Mouse (Mus musculus) lung, adult 2 months (tissue): ENCODE data around the gene Cntfr. TPM values are rescaled to one million over a fixed set of nuclear protein-coding genes. Genes with fewer than 3 reads are reported as not detected.

Source experiments
- DNase-seq: peaks from one replicate; pipeline ENCODE4 v3.0.0; 2022
- H3K4me1 ChIP-seq: fragments of 200-500 bp; 2 replicates; pipeline ENCODE4 v1.6.1; 2011; ENCODE audit warnings: low read length; ENCODE audit not compliant: control insufficient read depth, insufficient read depth
- H3K4me3 ChIP-seq: fragments of 200-500 bp; replicated peaks from 2 replicates; pipeline ENCODE3; 2011; ENCODE audit warnings: low read depth, mild to moderate bottlenecking, control low read depth, low read length; ENCODE audit errors: extremely low read depth
- CTCF ChIP-seq: fragments of 200-500 bp; IDR thresholded peaks from 2 replicates; pipeline ENCODE4 v1.5.1; 2011; ENCODE audit warnings: mild to moderate bottlenecking, low read length, control low read depth; ENCODE audit not compliant: insufficient read depth
- POLR2A ChIP-seq: fragments of 200-500 bp; IDR thresholded peaks from 2 replicates; pipeline ENCODE4 v1.6.1; 2011; ENCODE audit warnings: low read depth, mild to moderate bottlenecking, control low read depth, low read length, borderline replicate concordance; ENCODE audit errors: extremely low read depth
- whole genome bisulfite sequencing: fragments of 180-500 bp; shearing (Covaris S2); methylation state at CpG from one replicate; pipeline ENCODE4 v1.1.7; 2018; 5-methylcytosine and 5-hydroxymethylcytosine counted together
- polyA plus RNA-seq: library from polyadenylated mRNA; depleted of rRNA; stranded (reverse); fragments of >200 nt; gene quantifications from 2 replicates; pipeline ENCODE4 v1.2.3, GENCODE M21; 2012

The Cntfr gene
- polyA plus RNA-seq, 1 experiment, result 10.5 TPM

GRCm38 (mm10) chr4:41677006-41677629 is 19.8 kb downstream of the Cntfr start:
- no peaks in the 10 kb centered on the region for H3K4me1 ChIP-seq
- no peak overlapping the region for H3K4me3 ChIP-seq
- no peak for TF ChIP-seq CTCF
- no peak for TF ChIP-seq POLR2A
- DNase-seq, result no peak
- WGBS, result 54% methylated on average over 13 of the region's 13 CpGs

DNA sequence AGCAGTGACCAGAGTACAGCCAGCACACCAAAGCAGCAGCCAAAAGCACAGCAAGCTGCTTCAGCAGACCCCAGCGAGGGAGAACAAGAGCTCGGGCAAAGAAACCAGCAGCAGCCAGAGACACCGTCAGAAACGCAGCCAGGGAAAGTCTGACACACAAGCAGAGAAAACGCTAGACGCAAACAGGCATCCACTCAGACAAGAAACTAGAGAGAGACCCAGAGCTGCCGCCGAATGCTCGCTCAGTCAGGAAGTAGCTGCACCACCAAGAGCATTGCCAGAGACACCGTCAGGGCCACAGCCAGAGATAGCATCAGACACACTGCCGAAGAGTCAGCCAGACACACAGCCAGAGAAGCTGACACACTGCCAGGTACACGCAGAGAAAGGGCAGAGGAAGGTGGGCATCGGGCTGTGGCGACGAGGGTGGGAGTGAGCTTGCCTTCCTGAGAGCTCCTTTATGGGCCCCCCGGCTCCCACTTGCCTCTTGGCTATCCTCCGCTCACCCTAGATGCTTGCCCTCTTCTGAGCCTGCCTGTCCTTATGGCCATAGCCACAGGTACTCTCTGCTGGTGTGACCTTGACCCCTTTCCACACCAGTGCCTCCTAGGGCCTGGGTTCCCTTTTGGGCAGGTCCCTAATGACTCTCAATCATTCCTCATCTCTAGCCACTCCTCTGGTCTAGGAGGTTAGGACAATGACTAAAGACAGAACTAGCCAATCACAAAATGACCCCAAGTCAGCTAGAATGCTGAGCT is 20.5 kb downstream of the Cntfr start:
- Histone ChIP-seq H3K4me3 (no peak overlapping the region), H3K4me1 (no peaks in the 10 kb centered on the region)
- no peak for DNase-seq
- TF ChIP-seq POLR2A, result no peak
- no peak for TF ChIP-seq CTCF
- WGBS, result 55% methylated on average over 17 of the region's 17 CpGs

- H3K4me1 ChIP-seq, result no peaks in the 10 kb centered on the region
- DNase-seq, result no peak
- H3K4me3 ChIP-seq, result no peak overlapping the region
- TF ChIP-seq CTCF (no peak), POLR2A (no peak)
- WGBS, result 77% methylated on average over 19 of the region's 19 CpGs
These were observed 23.7 kb downstream of the Cntfr start for GRCm38 (mm10) chr4:41673186-41673585.

- no peak for DNase-seq
- WGBS, result 45% methylated on average over 8 of the region's 8 CpGs
- TF ChIP-seq CTCF (no peak), POLR2A (no peak)
- no peak overlapping the region for H3K4me3 ChIP-seq
- no peaks in the 10 kb centered on the region for H3K4me1 ChIP-seq
These were observed 24.3 kb downstream of the Cntfr start for GRCm38 (mm10) chr4:41672522-41672963.

DNA sequence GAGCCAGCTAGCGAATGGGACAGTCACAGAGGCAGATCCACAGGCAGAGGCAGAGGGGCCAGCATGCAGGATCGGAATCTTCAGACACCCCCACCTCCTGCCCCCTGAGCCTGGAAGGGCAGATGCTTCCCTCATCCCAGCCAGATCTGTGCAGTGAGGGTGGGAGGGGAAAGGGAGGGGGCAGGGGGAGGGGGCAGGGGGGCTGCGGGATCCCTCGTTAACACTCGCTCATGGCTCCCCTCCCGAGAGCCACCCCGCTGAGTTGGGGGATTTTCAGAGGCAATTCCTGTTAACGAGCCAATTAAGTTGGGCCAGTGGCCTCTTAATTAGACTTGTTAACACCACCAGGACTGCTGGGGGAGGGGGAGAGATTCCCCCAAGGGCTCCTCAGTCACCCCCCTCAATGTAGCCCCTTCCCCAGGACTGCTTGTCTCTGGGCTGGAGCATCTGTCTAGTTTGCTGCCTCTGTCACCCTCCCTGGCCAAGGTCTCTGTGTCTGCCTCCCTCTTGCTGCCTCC is 24.9 kb downstream of the Cntfr start:
- WGBS, result 30% methylated on average over 8 of the region's 8 CpGs
- Histone ChIP-seq H3K4me1 (no peaks in the 10 kb centered on the region), H3K4me3 (no peak overlapping the region)
- DNase-seq, result no peak
- no peak for TF ChIP-seq POLR2A

DNA sequence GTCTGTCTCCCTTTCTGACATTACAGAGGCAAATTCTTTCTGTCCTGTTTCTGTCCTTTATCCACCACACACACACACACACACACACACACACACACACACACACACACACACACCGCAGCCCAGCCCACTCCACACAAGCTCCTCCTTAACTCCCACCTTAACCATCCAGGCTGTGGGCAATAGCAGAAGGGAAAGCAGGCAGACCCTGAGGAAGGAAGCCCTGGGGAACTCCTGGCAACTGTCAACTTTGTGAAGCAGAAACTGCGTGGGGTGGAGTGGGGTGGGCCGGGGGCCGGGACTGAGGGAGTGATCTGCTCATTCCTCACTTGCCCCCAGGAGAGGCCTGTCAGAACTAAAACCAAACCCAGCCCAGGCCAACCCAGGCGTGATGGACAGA is 25.4 kb downstream of the Cntfr start:
- WGBS, result 54% methylated on average over 5 of the region's 5 CpGs
- Histone ChIP-seq H3K4me3 (no peak overlapping the region), H3K4me1 (no peaks in the 10 kb centered on the region)
- TF ChIP-seq POLR2A (no peak), CTCF (no peak)
- DNase-seq, result no peak

DNA sequence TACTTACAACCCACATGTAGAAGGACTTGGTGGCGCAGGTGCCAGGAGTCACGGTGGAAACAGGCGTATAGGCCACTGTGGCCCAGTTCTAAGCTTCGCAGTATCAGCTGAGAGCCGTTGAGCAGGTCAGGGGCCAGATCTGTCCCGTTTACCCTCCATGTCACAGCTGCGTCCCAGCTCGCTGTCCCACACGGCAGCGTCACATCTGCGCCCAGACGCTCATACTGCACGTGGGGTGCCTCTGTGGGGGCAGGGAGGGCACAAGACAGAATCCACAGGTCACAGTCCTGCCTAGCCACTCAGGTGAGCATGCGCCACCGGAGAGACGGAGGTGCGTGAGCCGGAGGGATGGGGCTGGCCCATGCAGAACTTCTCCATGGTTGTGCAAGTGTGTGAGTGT is 26.1 kb downstream of the Cntfr start:
- Histone ChIP-seq H3K4me1 (no peaks in the 10 kb centered on the region), H3K4me3 (no peak overlapping the region)
- WGBS, result 85% methylated on average over 18 of the region's 18 CpGs
- no peak for DNase-seq
- TF ChIP-seq CTCF (no peak), POLR2A (no peak)

DNA sequence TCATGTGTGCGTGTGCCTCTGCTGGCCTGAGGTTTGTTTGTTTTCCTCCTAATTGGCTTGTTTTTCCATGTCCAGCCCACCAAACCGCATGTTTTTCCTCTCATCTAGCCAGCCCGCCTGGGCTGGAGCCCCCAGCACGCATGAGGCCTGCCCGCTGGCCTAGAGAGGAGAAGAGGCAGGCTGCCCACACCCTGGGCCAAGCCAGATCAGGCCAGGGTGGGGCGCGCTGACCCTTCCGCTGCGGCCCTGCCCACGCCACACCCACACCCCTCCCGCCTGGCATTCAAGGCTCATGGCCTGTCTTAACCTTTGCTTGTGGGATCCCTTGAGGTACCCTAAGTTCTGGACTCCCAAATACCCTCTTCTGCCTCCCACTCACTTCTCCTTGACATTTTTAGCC is 30.2 kb downstream of the Cntfr start:
- TF ChIP-seq POLR2A, result no peak
- no peak for TF ChIP-seq CTCF
- no peak overlapping the region for H3K4me3 ChIP-seq
- H3K4me1 ChIP-seq, result no peaks in the 10 kb centered on the region
- no peak for DNase-seq
- 72% methylated on average over 11 of the region's 11 CpGs for WGBS

GRCm38 (mm10) chr4:41665009-41665675 is 31.7 kb downstream of the Cntfr start:
- no peak overlapping the region for H3K4me3 ChIP-seq
- 11% methylated on average over 6 of the region's 8 CpGs for WGBS
- TF ChIP-seq CTCF, result no peak
- no peak for TF ChIP-seq POLR2A
- no peak for DNase-seq
- no peaks in the 10 kb centered on the region for H3K4me1 ChIP-seq
